Mouse (Mus musculus) heart, postnatal 0 days (tissue): ENCODE measurements around the gene Myo9b.

Source experiments
- CTCF ChIP-seq: IDR thresholded peaks from 2 replicates; pipeline ENCODE4 v1.5.1; 2016; ENCODE audit warnings: antibody characterized with exemption, control low read depth, low read depth
- EP300 ChIP-seq: IDR thresholded peaks from 2 replicates; pipeline ENCODE4 v1.6.1; 2016; ENCODE audit warnings: antibody characterized with exemption, low read depth

DNA sequence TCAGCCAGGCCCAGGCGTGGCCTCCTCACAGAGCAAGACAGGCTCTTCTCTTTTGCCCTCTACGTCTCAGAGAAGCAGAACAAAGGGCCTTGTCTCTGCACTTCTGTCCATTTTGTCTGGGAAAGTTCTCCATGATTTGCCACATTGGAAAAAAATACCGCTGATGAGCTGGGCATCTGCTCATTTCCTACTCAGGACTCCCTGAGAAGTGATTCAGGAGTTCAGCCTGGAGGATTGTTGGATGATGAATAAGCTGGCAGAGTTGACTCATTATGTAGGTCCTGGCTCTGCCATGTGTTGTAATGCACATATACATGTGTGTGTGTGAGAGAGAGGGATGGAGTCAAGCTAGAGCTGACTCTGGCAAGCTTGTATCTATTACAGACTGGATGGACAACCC lies 3.7 kb downstream of the Myo9b start:
- TF ChIP-seq CTCF (no peak), EP300 (no peak)
